Mouse (Mus musculus) limb, embryonic 14.5 days (tissue): ENCODE data around the gene Gm20388. TPM values are rescaled to one million over a fixed set of nuclear protein-coding genes. Genes with fewer than 3 reads are reported as not detected.

Experiments
- ATAC-seq: fragments of 200-750 bp; cut with Nextera tagmentation; 2 replicates; pipeline ENCODE4 v1.8.0; 2017; ENCODE audit warnings: low read depth, moderate number of reproducible peaks, moderate TSS enrichment; ENCODE audit not compliant: low FRiP score
- DNase-seq: peaks from one replicate; pipeline ENCODE4 v3.0.0-alpha.2; 2015; ENCODE audit warnings: low spot score
- H3K27ac ChIP-seq: fragments of 300-500 bp; sonication (generic); replicated peaks from 2 replicates; pipeline ENCODE4 v1.5.1; 2014; ENCODE audit warnings: low read depth, mild to moderate bottlenecking, low read length, moderate library complexity, mixed read lengths
- H3K27me3 ChIP-seq: fragments of 300-500 bp; sonication (generic); 2 replicates; pipeline ENCODE4 v1.6.1; 2014; ENCODE audit warnings: low read length, mixed read lengths; ENCODE audit not compliant: control insufficient read depth, insufficient read depth
- H3K36me3 ChIP-seq: fragments of 300-500 bp; sonication (generic); 2 replicates; pipeline ENCODE4 v1.6.1; 2014; ENCODE audit warnings: mild to moderate bottlenecking, low read length, moderate library complexity, mixed read lengths; ENCODE audit not compliant: control insufficient read depth, insufficient read depth
- H3K4me1 ChIP-seq: fragments of 300-500 bp; sonication (generic); 2 replicates; pipeline ENCODE4 v1.6.1; 2014; ENCODE audit warnings: antibody characterized with exemption, low read length, mixed read lengths; ENCODE audit not compliant: control insufficient read depth, insufficient read depth
- H3K4me2 ChIP-seq: fragments of 300-500 bp; sonication (generic); replicated peaks from 2 replicates; pipeline ENCODE4 v1.6.1; 2014; ENCODE audit warnings: low read depth, mild to moderate bottlenecking, low read length, moderate library complexity; ENCODE audit not compliant: severe bottlenecking
- H3K4me3 ChIP-seq: fragments of 300-500 bp; sonication (generic); replicated peaks from 2 replicates; pipeline ENCODE4 v1.5.1; 2014; ENCODE audit warnings: low read length
- H3K9ac ChIP-seq: fragments of 300-500 bp; sonication (generic); 2 replicates; pipeline ENCODE4 v1.6.1; 2014; ENCODE audit warnings: mild to moderate bottlenecking, low read depth, low read length, moderate library complexity; ENCODE audit not compliant: severe bottlenecking
- H3K9me3 ChIP-seq: fragments of 300-500 bp; sonication (generic); 2 replicates; pipeline ENCODE4 v1.6.1; 2016; ENCODE audit warnings: low read length; ENCODE audit not compliant: control insufficient read depth
- POLR2A ChIP-seq: fragments of 200-500 bp; IDR thresholded peaks from 2 replicates; pipeline ENCODE4 v1.8.0; 2012; ENCODE audit warnings: inconsistent platforms, mild to moderate bottlenecking, moderate library complexity, borderline replicate concordance; ENCODE audit not compliant: insufficient read depth, insufficient read length; ENCODE audit errors: extremely low read depth
- WGBS: fragments of 180-500 bp; shearing (Covaris S2); extraction: QIAGEN DNeasy Blood & Tissue Kit; methylation state at CpG from one replicate; pipeline ENCODE4 v1.1.7; 2014; 5-methylcytosine and 5-hydroxymethylcytosine counted together
- polyA plus RNA-seq, 2 experiments: library from polyadenylated mRNA; depleted of rRNA in 1 of 2; stranded (reverse) in 1 of 2; unstranded in 1 of 2; fragments of >200 nt; fragmentation: Nextera tagmentation in 1 of 2; extraction: Ambion mirVana in 1 of 2; gene quantifications; 2 replicates each; pipeline versions ENCODE4 v1.2.1 to v1.2.3; 2012 to 2014

The Gm20388 gene
- polyA plus RNA-seq, 2 experiments, result 1.9 to 49.9 TPM

DNA sequence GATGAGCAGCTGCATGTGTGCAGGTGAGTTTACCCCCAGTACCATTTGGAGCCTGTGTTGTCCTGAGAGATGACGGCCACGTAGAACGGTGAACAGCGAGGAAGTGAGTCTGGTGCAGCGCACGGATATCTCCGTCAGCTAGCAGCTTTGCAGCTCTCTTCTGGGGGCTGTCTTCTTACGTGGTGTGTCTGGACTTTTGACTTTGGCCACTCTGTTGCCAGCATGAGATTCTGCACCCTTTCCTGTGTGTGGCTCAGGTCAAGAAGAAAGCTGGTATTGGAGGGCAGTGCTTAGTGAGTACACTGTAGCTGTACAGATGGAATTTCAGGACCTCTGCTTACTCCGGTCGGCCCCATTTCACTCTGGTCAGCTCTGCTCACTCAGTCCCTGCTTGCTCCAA lies 47.4 kb downstream of the Gm20388 start:
- Histone ChIP-seq H3K4me3 (no peak overlapping the region), H3K4me1 (peaks cover 14% of the 10 kb centered on the region; the same call in 1 of the 2 replicates), H3K27ac (no peak overlapping the region), H3K9ac (no peak overlapping the region), H3K36me3 (peaks cover 52% of the 10 kb centered on the region), H3K9me3 (no peaks in the 10 kb centered on the region), H3K27me3 (no peaks in the 10 kb centered on the region), H3K4me2 (no peak overlapping the region)
- ATAC-seq, result no peak
- no peak for DNase-seq
- WGBS, result 91% methylated on average over 10 of the region's 10 CpGs
- TF ChIP-seq POLR2A, result no peak

DNA sequence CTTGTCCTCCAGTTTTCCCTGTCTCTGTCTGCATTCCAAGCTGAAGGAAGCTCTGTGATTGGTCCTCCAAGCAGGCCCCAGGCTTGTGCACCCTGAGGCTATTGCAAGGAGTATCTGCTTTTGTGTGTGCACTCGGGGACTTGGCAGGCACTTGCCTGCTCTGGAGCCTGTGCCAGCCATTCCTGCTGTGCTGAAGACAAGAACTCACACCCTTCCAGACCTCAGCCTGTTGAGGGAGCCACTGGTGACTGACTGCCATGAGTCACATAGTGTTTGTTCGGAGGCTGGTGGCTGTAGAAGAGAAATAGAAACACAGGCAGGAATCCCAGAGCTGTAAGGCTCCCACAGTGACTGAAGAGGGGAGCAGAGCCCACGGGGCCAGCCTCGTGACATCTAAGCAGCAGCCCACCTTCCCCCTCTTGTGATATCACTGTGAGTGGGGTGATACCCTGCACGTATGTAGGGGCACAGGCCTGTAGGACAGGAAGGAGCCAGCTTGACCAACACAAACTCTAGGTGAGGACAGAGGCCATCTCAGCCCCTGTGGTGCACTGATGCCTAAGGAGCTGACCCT lies 50.0 kb downstream of the Gm20388 start:
- no peaks in the 10 kb centered on the region for H3K9me3 ChIP-seq
- peaks cover 19% of the 10 kb centered on the region for H3K4me1 ChIP-seq
- ATAC-seq (no peak), DNase-seq (no peak)
- no peak overlapping the region for H3K4me2 ChIP-seq
- no peak overlapping the region for H3K9ac ChIP-seq
- TF ChIP-seq POLR2A, result no peak
- H3K27me3 ChIP-seq, result no peaks in the 10 kb centered on the region
- 51% methylated on average over 5 of the region's 5 CpGs for WGBS
- peak overlapping the region; percentile 38; the same call in 1 of the 2 replicates for H3K27ac ChIP-seq
- no peak overlapping the region for H3K4me3 ChIP-seq
- peaks cover 27% of the 10 kb centered on the region for H3K36me3 ChIP-seq

DNA sequence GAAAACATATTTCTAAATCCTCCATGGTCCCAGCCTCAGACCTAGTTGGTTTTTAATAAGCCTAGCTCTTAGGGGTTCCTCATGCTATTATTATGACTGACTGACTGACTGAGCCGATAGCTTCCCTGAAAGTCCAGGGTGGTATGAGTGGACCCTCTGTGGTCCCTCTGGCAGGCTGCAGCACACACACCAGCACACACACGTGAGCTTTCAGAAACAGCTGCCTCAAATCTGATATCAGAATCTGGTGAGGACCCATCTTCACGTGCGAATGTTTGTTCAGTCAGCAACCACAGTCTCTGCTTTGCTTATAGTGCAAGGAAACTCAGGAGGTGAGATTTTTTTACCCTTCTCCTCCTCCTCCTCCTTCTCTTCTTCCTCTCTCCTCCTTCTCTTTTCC lies 54.2 kb downstream of the Gm20388 start:
- Histone ChIP-seq H3K4me3 (no peak overlapping the region), H3K27ac (no peak overlapping the region), H3K9ac (no peak overlapping the region), H3K9me3 (0 out of 2 replicates have a peak, but pooled peaks cover 2% of the 10 kb centered on the region), H3K36me3 (no peaks in the 10 kb centered on the region), H3K4me1 (peaks cover 10% of the 10 kb centered on the region), H3K27me3 (no peaks in the 10 kb centered on the region), H3K4me2 (no peak overlapping the region)
- ATAC-seq, result no peak
- no peak for DNase-seq
- WGBS, result 69% methylated on average over 4 of the region's 4 CpGs
- TF ChIP-seq POLR2A, result no peak

- Histone ChIP-seq H3K4me2 (no peak overlapping the region), H3K36me3 (no peaks in the 10 kb centered on the region), H3K4me3 (no peak overlapping the region), H3K27ac (no peak overlapping the region), H3K4me1 (peaks cover 5% of the 10 kb centered on the region; the same call in 1 of the 2 replicates), H3K27me3 (no peaks in the 10 kb centered on the region), H3K9me3 (0 out of 2 replicates have a peak, but pooled peaks cover 2% of the 10 kb centered on the region), H3K9ac (no peak overlapping the region)
- DNase-seq (no peak), ATAC-seq (no peak)
- no peak for TF ChIP-seq POLR2A
- 88% methylated on average over 9 of the region's 9 CpGs for WGBS
Observed at GRCm38 (mm10) chr8:119967435-119967834, 56.8 kb downstream of the Gm20388 start.

DNA sequence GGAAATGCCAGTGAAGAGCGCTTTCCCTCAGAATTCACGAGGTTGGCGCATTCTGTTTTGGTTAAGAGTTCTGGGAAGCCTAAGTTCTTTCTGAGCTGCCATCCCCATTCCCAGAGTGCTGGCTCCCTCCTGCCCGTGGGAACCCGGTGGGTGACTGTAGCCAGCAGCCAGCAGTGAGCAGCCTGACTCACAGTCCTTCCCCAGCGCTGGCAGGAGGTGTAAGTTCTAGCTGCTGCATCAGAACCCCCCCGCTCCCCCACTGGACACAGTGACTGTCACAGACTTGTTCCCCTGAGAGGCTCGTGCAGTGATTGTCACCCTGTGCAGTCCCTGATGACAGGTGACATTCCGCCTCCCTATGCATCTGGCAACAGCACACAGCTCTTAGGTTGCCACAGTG lies 59.5 kb downstream of the Gm20388 start:
- DNase-seq (no peak), ATAC-seq (no peak)
- Histone ChIP-seq H3K36me3 (no peaks in the 10 kb centered on the region), H3K27me3 (no peaks in the 10 kb centered on the region), H3K4me3 (no peak overlapping the region), H3K9ac (no peak overlapping the region), H3K27ac (no peak overlapping the region), H3K4me1 (peaks cover 3% of the 10 kb centered on the region; the same call in 1 of the 2 replicates), H3K9me3 (0 out of 2 replicates have a peak, but pooled peaks cover 2% of the 10 kb centered on the region), H3K4me2 (no peak overlapping the region)
- TF ChIP-seq POLR2A, result no peak
- 71% methylated on average over 9 of the region's 9 CpGs for WGBS

- H3K27me3 ChIP-seq, result no peaks in the 10 kb centered on the region
- no peak overlapping the region for H3K4me2 ChIP-seq
- H3K4me3 ChIP-seq, result no peak overlapping the region
- H3K9ac ChIP-seq, result no peak overlapping the region
- H3K4me1 ChIP-seq, result peaks cover 3% of the 10 kb centered on the region; the same call in 1 of the 2 replicates
- H3K36me3 ChIP-seq, result no peaks in the 10 kb centered on the region
- 0 out of 2 replicates have a peak, but pooled peaks cover 1% of the 10 kb centered on the region for H3K9me3 ChIP-seq
- WGBS, result 57% methylated on average over 12 of the region's 12 CpGs
- no peak overlapping the region for H3K27ac ChIP-seq
- ATAC-seq (no peak), DNase-seq (no peak)
- no peak for TF ChIP-seq POLR2A
Observed at GRCm38 (mm10) chr8:119972558-119972957, 61.9 kb downstream of the Gm20388 start.
